Mouse (Mus musculus) limb, embryonic 15.5 days (tissue): ENCODE measurements around the gene Rapgef2. TPM values are rescaled to one million over a fixed set of nuclear protein-coding genes. Genes with fewer than 3 reads are reported as not detected.

Experiments
- ATAC-seq: fragments of 200-750 bp; cut with Nextera tagmentation; 2 replicates; pipeline ENCODE4 v1.8.0; 2017; ENCODE audit warnings: low read depth, moderate TSS enrichment; ENCODE audit not compliant: insufficient number of reproducible peaks, low FRiP score, low TSS enrichment
- H3K27ac ChIP-seq: fragments of 300-500 bp; sonication (generic); 2 replicates; pipeline ENCODE4 v1.5.1; 2015; ENCODE audit warnings: moderate library complexity, mild to moderate bottlenecking, inconsistent platforms
- H3K27me3 ChIP-seq: fragments of 300-500 bp; sonication (generic); 2 replicates; pipeline ENCODE4 v1.6.1; 2015; ENCODE audit warnings: inconsistent platforms
- H3K36me3 ChIP-seq: fragments of 300-500 bp; sonication (generic); 2 replicates; pipeline ENCODE4 v1.6.1; 2015; ENCODE audit warnings: inconsistent platforms
- H3K4me1 ChIP-seq: fragments of 300-500 bp; sonication (generic); 2 replicates; pipeline ENCODE4 v1.6.1; 2015; ENCODE audit warnings: inconsistent platforms
- H3K4me2 ChIP-seq: fragments of 300-500 bp; sonication (generic); 2 replicates; pipeline ENCODE4 v1.6.1; 2015; ENCODE audit warnings: mild to moderate bottlenecking, inconsistent platforms
- H3K4me3 ChIP-seq: fragments of 300-500 bp; sonication (generic); 2 replicates; pipeline ENCODE4 v1.5.1; 2015; ENCODE audit warnings: mild to moderate bottlenecking, inconsistent platforms
- H3K9ac ChIP-seq: fragments of 300-500 bp; sonication (generic); 2 replicates; pipeline ENCODE4 v1.6.1; 2015; ENCODE audit warnings: inconsistent platforms
- H3K9me3 ChIP-seq: fragments of 300-500 bp; sonication (generic); 2 replicates; pipeline ENCODE4 v1.6.1; 2016; ENCODE audit warnings: inconsistent platforms
- WGBS: fragments of 180-500 bp; shearing (Covaris S2); methylation state at CpG from one replicate; pipeline ENCODE4 v1.1.7; 2015; 5-methylcytosine and 5-hydroxymethylcytosine counted together
- polyA plus RNA-seq: library from polyadenylated mRNA; unstranded; fragments of >200 nt; fragmentation: Nextera tagmentation; extraction: Ambion mirVana; gene quantifications from 2 replicates; pipeline ENCODE4 v1.2.1, GENCODE M21; 2015

Rapgef2 gene
- polyA plus RNA-seq, 1 experiment from 2014 or later: 6.2 TPM

GRCm38 (mm10) chr3:79144672-79145406, 141.5 kb downstream of the Rapgef2 start:
- H3K9ac ChIP-seq: no peak overlapping the region

GRCm38 (mm10) chr3:79144085-79144484, 142.2 kb downstream of the Rapgef2 start:
- no peak for ATAC-seq
- Histone ChIP-seq H3K9me3 (no peaks in the 10 kb centered on the region), H3K27me3 (no peaks in the 10 kb centered on the region), H3K4me3 (no peak overlapping the region), H3K36me3 (no peaks in the 10 kb centered on the region), H3K4me2 (no peak overlapping the region), H3K9ac (no peak overlapping the region), H3K4me1 (peaks cover 22% of the 10 kb centered on the region), H3K27ac (no peak overlapping the region)
- WGBS: 60% methylated on average over 6 of the region's 6 CpGs

More at GRCm38 (mm10) chr3:79144672-79145406, 141.5 kb downstream of the Rapgef2 start:
- WGBS: 21% methylated on average over 13 of the region's 13 CpGs
- no peak for ATAC-seq
- no peaks in the 10 kb centered on the region for H3K36me3 ChIP-seq
- peak overlapping the region; percentile 34 for H3K4me2 ChIP-seq
- H3K4me1 ChIP-seq: peaks cover 22% of the 10 kb centered on the region
- H3K27ac ChIP-seq: peak overlapping the region; percentile 44
- no peaks in the 10 kb centered on the region for H3K9me3 ChIP-seq
- peak overlapping the region; percentile 13; the same call in 1 of the 2 replicates for H3K4me3 ChIP-seq
- no peaks in the 10 kb centered on the region for H3K27me3 ChIP-seq

DNA sequence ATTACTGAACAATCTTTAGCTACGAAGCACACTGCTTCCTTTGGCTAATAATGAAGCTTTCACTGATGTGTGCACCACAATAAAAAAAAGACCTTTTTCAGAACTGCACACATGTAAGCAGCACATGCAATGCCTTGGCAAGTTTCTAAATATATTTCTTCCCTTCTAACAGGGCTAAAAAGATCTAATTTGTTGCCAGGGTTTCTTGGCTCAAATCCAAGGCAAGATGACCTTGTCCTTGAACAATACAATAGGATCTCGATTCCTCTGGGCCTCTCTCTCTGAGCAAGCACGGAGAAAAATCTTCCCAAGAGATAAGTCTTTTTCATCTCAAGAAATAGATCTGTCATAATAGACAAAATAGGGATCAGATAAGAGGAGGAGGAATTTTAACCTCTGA, 147.1 kb downstream of the Rapgef2 start:
- no peak for ATAC-seq
- no peaks in the 10 kb centered on the region for H3K27me3 ChIP-seq
- no peak overlapping the region for H3K9ac ChIP-seq
- no peak overlapping the region for H3K27ac ChIP-seq
- H3K36me3 ChIP-seq: no peaks in the 10 kb centered on the region
- 62% methylated on average over 3 of the region's 3 CpGs for WGBS
- H3K4me2 ChIP-seq: no peak overlapping the region
- H3K4me3 ChIP-seq: no peak overlapping the region
- H3K9me3 ChIP-seq: no peaks in the 10 kb centered on the region
- peaks cover 6% of the 10 kb centered on the region; the same call in 1 of the 2 replicates for H3K4me1 ChIP-seq

DNA sequence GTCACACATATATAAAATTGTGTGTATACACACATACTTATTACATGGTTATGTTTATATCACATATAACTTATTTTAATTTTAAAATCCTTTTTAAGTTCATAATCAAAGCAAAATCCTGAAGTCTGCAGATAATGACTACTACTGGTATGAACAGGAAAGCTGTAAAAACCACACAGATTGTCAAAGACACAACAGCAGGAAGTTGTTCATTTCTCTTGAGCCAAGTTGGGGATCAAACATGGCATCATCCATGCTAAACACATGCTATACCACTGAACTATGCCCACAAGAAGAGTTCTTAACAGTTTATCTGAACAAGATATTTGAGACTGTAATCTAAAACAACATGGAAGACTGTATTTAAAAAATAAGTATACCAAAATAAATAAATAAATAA, 147.7 kb downstream of the Rapgef2 start:
- no peaks in the 10 kb centered on the region for H3K36me3 ChIP-seq
- H3K27ac ChIP-seq: no peak overlapping the region
- no peaks in the 10 kb centered on the region for H3K9me3 ChIP-seq
- no peak for ATAC-seq
- no peak overlapping the region for H3K4me2 ChIP-seq
- no peak overlapping the region for H3K4me3 ChIP-seq
- no peaks in the 10 kb centered on the region for H3K27me3 ChIP-seq
- no peak overlapping the region for H3K9ac ChIP-seq
- H3K4me1 ChIP-seq: peaks cover 6% of the 10 kb centered on the region; the same call in 1 of the 2 replicates

DNA sequence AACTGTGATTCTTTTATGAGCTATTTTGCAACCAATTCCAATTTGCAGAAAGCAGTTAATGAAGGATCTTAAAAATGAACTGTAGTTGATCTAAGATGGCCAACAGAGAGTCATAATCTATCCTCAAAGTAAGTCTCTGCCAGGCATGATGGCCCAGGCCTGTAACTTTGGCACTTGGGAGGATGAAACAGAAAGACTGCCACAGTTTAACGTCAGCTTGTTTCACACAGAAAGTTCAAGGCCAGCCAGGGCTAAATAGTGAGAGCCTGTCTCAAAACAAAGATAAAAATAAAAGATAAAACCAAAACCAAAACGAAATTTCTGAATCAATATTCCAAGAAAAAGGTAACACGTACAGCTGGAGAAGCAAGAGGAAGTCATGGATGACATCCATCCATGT, 155.3 kb downstream of the Rapgef2 start:
- H3K9ac ChIP-seq: no peak overlapping the region
- H3K27ac ChIP-seq: no peak overlapping the region
- no peaks in the 10 kb centered on the region for H3K27me3 ChIP-seq
- H3K36me3 ChIP-seq: no peaks in the 10 kb centered on the region
- 77% methylated on average over 3 of the region's 3 CpGs for WGBS
- H3K9me3 ChIP-seq: no peaks in the 10 kb centered on the region
- peaks cover 7% of the 10 kb centered on the region; the same call in 1 of the 2 replicates for H3K4me1 ChIP-seq
- no peak overlapping the region for H3K4me3 ChIP-seq
- ATAC-seq: no peak
- no peak overlapping the region for H3K4me2 ChIP-seq

- no peak overlapping the region for H3K4me2 ChIP-seq
- H3K27me3 ChIP-seq: no peaks in the 10 kb centered on the region
- H3K36me3 ChIP-seq: no peaks in the 10 kb centered on the region
- H3K9me3 ChIP-seq: no peaks in the 10 kb centered on the region
- H3K4me3 ChIP-seq: no peak overlapping the region
- 58% methylated on average over 6 of the region's 6 CpGs for WGBS
- H3K4me1 ChIP-seq: peaks cover 7% of the 10 kb centered on the region; the same call in 1 of the 2 replicates
- H3K9ac ChIP-seq: no peak overlapping the region
- no peak for ATAC-seq
- H3K27ac ChIP-seq: no peak overlapping the region
These were observed 157.2 kb downstream of the Rapgef2 start for GRCm38 (mm10) chr3:79129044-79129600.

DNA sequence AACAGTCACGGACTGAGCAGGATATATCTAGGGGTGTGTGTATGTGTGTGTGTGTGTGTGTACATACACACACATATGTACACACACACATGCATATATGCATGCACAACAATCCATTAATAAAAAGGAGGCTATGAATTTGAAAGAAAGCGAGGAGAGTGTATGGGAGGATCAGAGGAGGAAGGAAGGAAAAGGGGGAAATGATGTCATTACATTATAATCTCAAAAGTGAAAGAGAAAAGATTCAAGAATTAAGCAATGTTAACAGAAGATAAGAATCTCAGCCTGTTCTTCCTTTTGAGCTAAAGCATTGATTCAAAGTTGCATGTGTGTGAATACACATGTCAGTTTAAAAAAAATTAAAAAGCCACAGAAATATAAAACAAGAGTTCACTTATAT, 158.5 kb downstream of the Rapgef2 start:
- Histone ChIP-seq H3K4me3 (no peak overlapping the region), H3K9me3 (no peaks in the 10 kb centered on the region), H3K4me1 (peaks cover 7% of the 10 kb centered on the region; the same call in 1 of the 2 replicates), H3K36me3 (no peaks in the 10 kb centered on the region), H3K4me2 (no peak overlapping the region), H3K27me3 (no peaks in the 10 kb centered on the region), H3K9ac (no peak overlapping the region), H3K27ac (no peak overlapping the region)
- no peak for ATAC-seq
- 79% methylated on average over 2 of the region's 2 CpGs for WGBS

- 87% methylated on average over 6 of the region's 6 CpGs for WGBS
- Histone ChIP-seq H3K9me3 (no peaks in the 10 kb centered on the region), H3K27me3 (no peaks in the 10 kb centered on the region), H3K4me3 (no peak overlapping the region), H3K4me2 (no peak overlapping the region), H3K36me3 (no peaks in the 10 kb centered on the region), H3K4me1 (peaks cover 7% of the 10 kb centered on the region; the same call in 1 of the 2 replicates), H3K9ac (no peak overlapping the region), H3K27ac (no peak overlapping the region)
- no peak for ATAC-seq
These were observed 159.5 kb downstream of the Rapgef2 start for GRCm38 (mm10) chr3:79126857-79127256.

DNA sequence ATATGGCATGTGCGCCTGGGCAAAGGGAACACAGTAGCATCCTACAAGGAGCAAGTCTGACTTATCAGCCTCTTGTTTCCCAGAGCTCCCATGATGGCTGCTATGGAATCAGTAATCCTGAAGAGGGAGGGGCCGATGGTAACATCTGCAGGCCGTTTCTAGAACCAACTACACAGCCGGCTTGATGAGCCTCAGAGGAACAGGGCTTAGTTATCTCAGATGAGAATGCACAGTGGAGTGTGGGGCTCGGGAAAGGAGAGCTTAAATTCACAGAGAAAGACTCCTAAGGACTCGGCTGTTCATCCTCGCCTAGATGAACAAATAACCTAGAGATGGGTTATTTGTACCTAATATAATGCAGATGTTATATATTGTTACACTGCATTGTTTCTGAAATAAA, 164.9 kb downstream of the Rapgef2 start:
- no peak for ATAC-seq
- 63% methylated on average over 7 of the region's 7 CpGs for WGBS
- Histone ChIP-seq H3K27ac (no peak overlapping the region), H3K9ac (no peak overlapping the region), H3K36me3 (no peaks in the 10 kb centered on the region), H3K4me1 (0 out of 2 replicates have a peak, but pooled peaks cover 3% of the 10 kb centered on the region), H3K9me3 (no peaks in the 10 kb centered on the region), H3K4me2 (no peak overlapping the region), H3K4me3 (no peak overlapping the region), H3K27me3 (no peaks in the 10 kb centered on the region)

- WGBS: 89% methylated on average over 12 of the region's 12 CpGs
- 0 out of 2 replicates have a peak, but pooled peaks cover 3% of the 10 kb centered on the region for H3K4me1 ChIP-seq
- H3K4me2 ChIP-seq: no peak overlapping the region
- ATAC-seq: no peak
- no peaks in the 10 kb centered on the region for H3K9me3 ChIP-seq
- no peak overlapping the region for H3K4me3 ChIP-seq
- H3K27ac ChIP-seq: no peak overlapping the region
- no peak overlapping the region for H3K9ac ChIP-seq
- no peaks in the 10 kb centered on the region for H3K36me3 ChIP-seq
- H3K27me3 ChIP-seq: no peaks in the 10 kb centered on the region
These were observed 166.3 kb downstream of the Rapgef2 start for GRCm38 (mm10) chr3:79119983-79120382.

- no peak overlapping the region for H3K27ac ChIP-seq
- 96% methylated on average over 6 of the region's 6 CpGs for WGBS
- no peaks in the 10 kb centered on the region for H3K4me1 ChIP-seq
- no peak for ATAC-seq
- no peak overlapping the region for H3K4me3 ChIP-seq
- H3K9me3 ChIP-seq: no peaks in the 10 kb centered on the region
- H3K27me3 ChIP-seq: no peaks in the 10 kb centered on the region
- peaks cover 12% of the 10 kb centered on the region; the same call in 1 of the 2 replicates for H3K36me3 ChIP-seq
- H3K9ac ChIP-seq: no peak overlapping the region
- H3K4me2 ChIP-seq: no peak overlapping the region
These were observed 176.2 kb downstream of the Rapgef2 start for GRCm38 (mm10) chr3:79110153-79110552.

DNA sequence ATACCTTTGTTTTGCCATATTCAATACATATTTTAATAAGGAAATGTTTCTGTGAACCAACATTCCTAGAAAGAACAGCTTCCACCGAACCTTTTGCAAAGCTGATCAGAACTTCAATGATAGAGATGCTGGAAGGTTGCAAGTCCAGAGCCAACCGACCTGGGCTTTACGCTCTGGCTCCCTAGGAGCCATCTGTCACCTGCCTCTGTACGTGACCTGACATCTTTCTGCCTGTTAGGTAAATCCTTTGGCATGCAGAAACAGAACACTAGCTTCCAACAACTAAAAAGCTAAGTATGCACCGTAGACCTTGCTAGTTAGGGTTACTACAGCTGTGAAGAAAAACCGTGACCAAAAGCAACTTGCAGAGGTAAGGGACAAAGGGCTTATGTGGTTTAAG, 178.1 kb downstream of the Rapgef2 start:
- no peak overlapping the region for H3K9ac ChIP-seq
- no peak for ATAC-seq
- H3K27me3 ChIP-seq: no peaks in the 10 kb centered on the region
- no peak overlapping the region for H3K4me3 ChIP-seq
- H3K4me2 ChIP-seq: no peak overlapping the region
- no peak overlapping the region for H3K27ac ChIP-seq
- 82% methylated on average over 6 of the region's 6 CpGs for WGBS
- no peaks in the 10 kb centered on the region for H3K9me3 ChIP-seq
- peaks cover 13% of the 10 kb centered on the region; the same call in 1 of the 2 replicates for H3K36me3 ChIP-seq
- no peaks in the 10 kb centered on the region for H3K4me1 ChIP-seq
